Mouse (Mus musculus) hindbrain, embryonic 10.5 days (tissue): ENCODE measurements around the gene Rbp1. TPM values are rescaled to one million over a fixed set of nuclear protein-coding genes. Genes with fewer than 3 reads are reported as not detected.

ENCODE experiments used
- DNase-seq: peaks from one replicate; pipeline ENCODE4 v3.0.0-alpha.2; 2017; ENCODE audit warnings: low spot score
- H3K27ac ChIP-seq: fragments of 300-500 bp; sonication (generic); 2 replicates; pipeline ENCODE4 v1.5.1; 2016; ENCODE audit warnings: mild to moderate bottlenecking, moderate library complexity
- H3K27me3 ChIP-seq: fragments of 300-500 bp; sonication (generic); 2 replicates; pipeline ENCODE4 v1.6.1; 2016; ENCODE audit warnings: mild to moderate bottlenecking; ENCODE audit not compliant: poor library complexity, insufficient read depth, severe bottlenecking
- H3K36me3 ChIP-seq: fragments of 300-500 bp; sonication (generic); 2 replicates; pipeline ENCODE4 v1.6.1; 2016; ENCODE audit warnings: mild to moderate bottlenecking, moderate library complexity
- H3K4me1 ChIP-seq: fragments of 300-500 bp; sonication (generic); replicated peaks from 2 replicates; pipeline ENCODE4 v1.6.1; 2016; ENCODE audit warnings: mild to moderate bottlenecking
- H3K4me3 ChIP-seq: fragments of 300-500 bp; sonication (generic); 2 replicates; pipeline ENCODE4 v1.5.1; 2016; ENCODE audit warnings: mild to moderate bottlenecking, moderate library complexity
- H3K9me3 ChIP-seq: fragments of 300-500 bp; sonication (generic); 2 replicates; pipeline ENCODE4 v1.6.1; 2016; ENCODE audit warnings: mild to moderate bottlenecking, moderate library complexity
- WGBS: fragments of 180-500 bp; shearing (Covaris S2); methylation state at CpG from one replicate; pipeline ENCODE4 v1.1.7; 2016; 5-methylcytosine and 5-hydroxymethylcytosine counted together
- polyA plus RNA-seq: library from polyadenylated mRNA; unstranded; fragments of >200 nt; fragmentation: Nextera tagmentation; extraction: Ambion mirVana; gene quantifications from 2 replicates; pipeline ENCODE4 v1.2.1, GENCODE M21; 2016

Gene Rbp1
- 29.2 and 30.2 TPM in 2 replicates for polyA plus RNA-seq

- WGBS, result 83% methylated on average over 5 of the region's 5 CpGs
- no peak within 1 kb of the TSS for H3K27ac ChIP-seq
- no peaks in the 10 kb centered on the region for H3K36me3 ChIP-seq
- H3K9me3 ChIP-seq, result no peaks in the 10 kb centered on the region
- no peak for DNase-seq
- peaks cover 72% of the 10 kb centered on the region for H3K27me3 ChIP-seq
- H3K4me1 ChIP-seq, result peaks cover 45% of the 10 kb centered on the region
- H3K4me3 ChIP-seq, result no peak within 1 kb of the TSS
Measured at GRCm38 (mm10) chr9:98422656-98423055, at the start of gene Rbp1. Gene Rbp1 (plus strand): TSS chr9:98422961.

- WGBS, result 91% methylated on average over 5 of the region's 5 CpGs
- H3K27ac ChIP-seq, result no peak overlapping the region
- no peaks in the 10 kb centered on the region for H3K36me3 ChIP-seq
- H3K9me3 ChIP-seq, result no peaks in the 10 kb centered on the region
- no peak for DNase-seq
- no peak overlapping the region for H3K4me3 ChIP-seq
- H3K27me3 ChIP-seq, result no peaks in the 10 kb centered on the region
- peaks cover 13% of the 10 kb centered on the region for H3K4me1 ChIP-seq
Measured at GRCm38 (mm10) chr9:98373358-98373757, 49.4 kb upstream of the Rbp1 start.

GRCm38 (mm10) chr9:98374897-98375296, 47.9 kb upstream of the Rbp1 start:
- Histone ChIP-seq H3K36me3 (no peaks in the 10 kb centered on the region), H3K9me3 (no peaks in the 10 kb centered on the region), H3K27ac (no peak overlapping the region), H3K4me1 (peaks cover 9% of the 10 kb centered on the region), H3K27me3 (no peaks in the 10 kb centered on the region), H3K4me3 (no peak overlapping the region)
- 82% methylated on average over 11 of the region's 11 CpGs for whole genome bisulfite sequencing
- DNase-seq, result no peak

GRCm38 (mm10) chr9:98375329-98376170, 47.2 kb upstream of the Rbp1 start:
- no peaks in the 10 kb centered on the region for H3K27me3 ChIP-seq

GRCm38 (mm10) chr9:98379736-98380135, 43.0 kb upstream of the Rbp1 start:
- DNase-seq, result no peak
- peaks cover 7% of the 10 kb centered on the region for H3K4me1 ChIP-seq
- no peak overlapping the region for H3K27ac ChIP-seq
- 77% methylated on average over 4 of the region's 4 CpGs for WGBS
- no peaks in the 10 kb centered on the region for H3K9me3 ChIP-seq
- H3K27me3 ChIP-seq, result no peaks in the 10 kb centered on the region
- H3K36me3 ChIP-seq, result no peaks in the 10 kb centered on the region
- no peak overlapping the region for H3K4me3 ChIP-seq

More at GRCm38 (mm10) chr9:98375329-98376170, 47.2 kb upstream of the Rbp1 start:
- H3K4me1 ChIP-seq, result peaks cover 7% of the 10 kb centered on the region
- DNase-seq, result no peak
- 53% methylated on average over 5 of the region's 5 CpGs for WGBS
- no peaks in the 10 kb centered on the region for H3K9me3 ChIP-seq
- no peaks in the 10 kb centered on the region for H3K36me3 ChIP-seq
- H3K4me3 ChIP-seq, result no peak overlapping the region
- no peak overlapping the region for H3K27ac ChIP-seq

- WGBS, result 92% methylated on average over 9 of the region's 9 CpGs
- Histone ChIP-seq H3K9me3 (no peaks in the 10 kb centered on the region), H3K27ac (no peak overlapping the region), H3K36me3 (no peaks in the 10 kb centered on the region), H3K4me1 (peaks cover 4% of the 10 kb centered on the region), H3K4me3 (no peak overlapping the region), H3K27me3 (no peaks in the 10 kb centered on the region)
- DNase-seq, result no peak
Measured at GRCm38 (mm10) chr9:98380593-98380992, 42.2 kb upstream of the Rbp1 start.

- Histone ChIP-seq H3K4me3 (no peak overlapping the region), H3K4me1 (no peaks in the 10 kb centered on the region), H3K9me3 (no peaks in the 10 kb centered on the region), H3K36me3 (no peaks in the 10 kb centered on the region), H3K27ac (no peak overlapping the region), H3K27me3 (no peaks in the 10 kb centered on the region)
- DNase-seq, result no peak
- 75% methylated on average over 10 of the region's 10 CpGs for WGBS
Measured at GRCm38 (mm10) chr9:98387741-98388632, 34.8 kb upstream of the Rbp1 start.

GRCm38 (mm10) chr9:98388633-98388965, 34.2 kb upstream of the Rbp1 start:
- Histone ChIP-seq H3K36me3 (no peaks in the 10 kb centered on the region), H3K27ac (no peak overlapping the region), H3K27me3 (no peaks in the 10 kb centered on the region), H3K9me3 (no peaks in the 10 kb centered on the region), H3K4me1 (no peaks in the 10 kb centered on the region), H3K4me3 (no peak overlapping the region)
- no peak for DNase-seq
- 87% methylated on average over 5 of the region's 5 CpGs for WGBS

GRCm38 (mm10) chr9:98393496-98393895, 29.3 kb upstream of the Rbp1 start:
- Histone ChIP-seq H3K9me3 (no peaks in the 10 kb centered on the region), H3K4me1 (no peaks in the 10 kb centered on the region), H3K27ac (no peak overlapping the region), H3K36me3 (no peaks in the 10 kb centered on the region), H3K27me3 (no peaks in the 10 kb centered on the region), H3K4me3 (no peak overlapping the region)
- 81% methylated on average over 4 of the region's 4 CpGs for WGBS
- DNase-seq, result no peak

- WGBS, result 87% methylated on average over 6 of the region's 6 CpGs
- Histone ChIP-seq H3K27me3 (no peaks in the 10 kb centered on the region), H3K36me3 (no peaks in the 10 kb centered on the region), H3K4me3 (no peak overlapping the region), H3K4me1 (no peaks in the 10 kb centered on the region), H3K9me3 (no peaks in the 10 kb centered on the region), H3K27ac (no peak overlapping the region)
- no peak for DNase-seq
Measured at GRCm38 (mm10) chr9:98397211-98397610, 25.6 kb upstream of the Rbp1 start.

- no peak overlapping the region for H3K4me3 ChIP-seq
Measured at GRCm38 (mm10) chr9:98397866-98398265, 24.9 kb upstream of the Rbp1 start.

GRCm38 (mm10) chr9:98400185-98400894, 22.4 kb upstream of the Rbp1 start:
- no peaks in the 10 kb centered on the region for H3K27me3 ChIP-seq
- H3K4me3 ChIP-seq, result no peak overlapping the region
- no peaks in the 10 kb centered on the region for H3K36me3 ChIP-seq
- no peaks in the 10 kb centered on the region for H3K9me3 ChIP-seq
- H3K4me1 ChIP-seq, result no peaks in the 10 kb centered on the region
- H3K27ac ChIP-seq, result no peak overlapping the region
- DNase-seq, result no peak
- WGBS, result 82% methylated on average over 13 of the region's 13 CpGs

More at GRCm38 (mm10) chr9:98397866-98398265, 24.9 kb upstream of the Rbp1 start:
- Histone ChIP-seq H3K36me3 (no peaks in the 10 kb centered on the region), H3K27me3 (no peaks in the 10 kb centered on the region), H3K9me3 (no peaks in the 10 kb centered on the region), H3K27ac (no peak overlapping the region), H3K4me1 (no peaks in the 10 kb centered on the region)
- WGBS, result 85% methylated on average over 3 of the region's 3 CpGs
- DNase-seq, result no peak
